Mouse (Mus musculus) G1E (cell line): Measurements from ENCODE around the gene Jagn1. TPM values are rescaled to one million over a fixed set of nuclear protein-coding genes. Genes with fewer than 3 reads are reported as not detected.

Source experiments
- ATAC-seq: 2 replicates; pipeline ENCODE4 v1.8.0; 2016; ENCODE audit warnings: mild to moderate bottlenecking; ENCODE audit not compliant: insufficient number of reproducible peaks, poor library complexity, low FRiP score, severe bottlenecking; ENCODE audit errors: extremely low read depth
- DNase-seq: peaks from one replicate; pipeline ENCODE4 v3.0.0; 2012; ENCODE audit warnings: low spot score
- H3K27me3 ChIP-seq: 2 replicates; pipeline ENCODE4 v1.6.1; 2012; ENCODE audit warnings: mild to moderate bottlenecking, low read length, inconsistent platforms; ENCODE audit not compliant: insufficient read depth
- H3K36me3 ChIP-seq: replicated peaks from 2 replicates; pipeline ENCODE3; 2012; ENCODE audit warnings: mild to moderate bottlenecking, inconsistent platforms
- H3K4me1 ChIP-seq: 2 replicates; pipeline ENCODE4 v1.6.1; 2012; ENCODE audit warnings: low read depth, low read length, inconsistent platforms, mixed read lengths; ENCODE audit not compliant: insufficient read depth
- H3K4me3 ChIP-seq: 2 replicates; pipeline ENCODE4 v1.5.1; 2012; ENCODE audit warnings: low read depth, mild to moderate bottlenecking, inconsistent platforms, low read length, moderate library complexity, mixed read lengths
- H3K9me3 ChIP-seq: replicated peaks from 2 replicates; pipeline ENCODE4 v1.6.1; 2012; ENCODE audit warnings: inconsistent platforms
- CTCF ChIP-seq: IDR thresholded peaks from 2 replicates; pipeline ENCODE4 v1.5.1; 2012; ENCODE audit warnings: low read depth, low read length, inconsistent platforms, mixed read lengths
- GATA1 ChIP-seq: IDR thresholded peaks from 2 replicates; pipeline ENCODE4 v1.6.1; 2012; ENCODE audit warnings: borderline replicate concordance, low read length, inconsistent platforms, mixed read lengths
- GATA2 ChIP-seq: IDR thresholded peaks from 2 replicates; pipeline ENCODE4 v1.6.1; 2012; ENCODE audit warnings: low read depth, low read length, inconsistent platforms, borderline replicate concordance
- POLR2AphosphoS5 ChIP-seq: IDR thresholded peaks from 2 replicates; pipeline ENCODE4 v1.6.1; 2012; ENCODE audit warnings: low read depth, low read length, inconsistent platforms; ENCODE audit not compliant: insufficient replicate concordance
- TAL1 ChIP-seq: conservative IDR thresholded peaks from 2 replicates; pipeline ENCODE4 v1.6.1; 2012; ENCODE audit warnings: low read depth, low read length, inconsistent platforms, mixed read lengths
- polyA plus RNA-seq: library from polyadenylated mRNA; stranded (reverse); fragments of >175 nt; gene quantifications from 2 replicates; pipeline ENCODE4 v1.2.3, GENCODE M21; 2012
- total RNA-seq, 2 experiments: library from RNA; stranded (forward) in 1 of 2; stranded (reverse) in 1 of 2; fragments of 200-1000 nt in 1 of 2; fragments of >200 nt in 1 of 2; fragmentation: Nextera tagmentation in 1 of 2; gene quantifications; 2 replicates each; pipeline ENCODE4 v1.2.3; 2014 to 2017

Jagn1 gene
- total RNA-seq (2014; fragmentation: Nextera tagmentation) (19.4 and 21.7 TPM in 2 replicates), total RNA-seq (2017) (12.9 and 14.0 TPM in 2 replicates), polyA plus RNA-seq (5.6 and 6.3 TPM in 2 replicates)

DNA sequence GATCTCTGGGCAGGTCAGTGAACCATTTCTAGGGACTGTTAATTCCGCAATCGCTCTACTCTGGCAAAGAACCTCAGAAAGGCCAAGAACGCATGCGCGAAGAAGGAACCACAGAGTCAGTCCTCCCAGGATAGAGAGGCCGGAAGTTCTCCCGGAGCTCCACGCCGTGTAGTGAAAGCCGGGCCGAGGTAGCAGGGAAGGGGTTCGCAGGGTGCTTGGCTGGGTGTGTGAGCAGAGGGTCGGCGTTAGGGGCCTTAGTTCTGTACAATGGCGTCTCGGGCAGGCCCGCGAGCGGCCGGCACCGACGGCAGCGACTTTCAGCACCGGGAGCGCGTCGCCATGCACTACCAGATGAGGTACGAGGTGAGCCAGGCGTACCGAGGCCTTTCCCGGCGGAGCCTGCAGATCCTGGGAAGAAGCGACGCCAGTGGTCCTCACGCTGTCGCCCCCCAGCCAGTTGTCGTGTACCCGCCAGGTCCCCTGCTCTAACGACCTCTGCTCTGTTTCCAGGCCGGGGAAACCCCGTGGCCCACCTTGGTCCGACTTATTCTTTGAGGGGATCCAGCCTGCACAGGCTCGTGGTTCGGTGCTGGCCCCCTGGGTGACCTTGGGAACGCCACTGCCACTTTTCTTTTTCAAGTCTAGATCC is at the start of gene Jagn1:
TSS of gene Jagn1 (plus strand) at position 128 of the 649 bp plus-strand sequence.
- peak; percentile 82 for ATAC-seq
- peaks cover 7% of the 10 kb centered on the region; the same call in 1 of the 2 replicates for H3K27me3 ChIP-seq

DNA sequence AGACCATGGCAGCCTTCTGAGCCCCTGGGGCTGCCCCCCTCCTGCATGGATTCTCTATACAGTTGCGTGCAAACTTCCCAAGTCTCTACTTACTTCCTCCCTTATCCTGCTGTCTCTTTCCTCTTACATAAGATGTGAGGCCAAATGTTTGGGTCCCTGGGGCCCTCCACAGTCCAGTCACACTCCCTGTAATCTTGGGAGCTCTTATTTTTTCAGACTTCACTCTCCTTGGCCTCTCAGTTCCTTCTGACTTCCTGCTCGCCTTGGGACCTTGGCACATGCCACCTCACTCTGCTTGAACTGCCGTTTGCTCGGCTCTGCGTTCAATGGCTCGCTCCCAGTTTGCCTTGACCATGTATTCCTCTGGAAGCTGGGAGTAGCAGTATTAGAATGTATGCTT is 48.4 kb upstream of the Jagn1 start:
- ATAC-seq = no peak
- Histone ChIP-seq H3K36me3 (peaks cover 100% of the 10 kb centered on the region), H3K4me1 (no peaks in the 10 kb centered on the region; the same call in 1 of the 2 replicates), H3K27me3 (no peaks in the 10 kb centered on the region), H3K9me3 (peaks cover 6% of the 10 kb centered on the region), H3K4me3 (no peak overlapping the region)
- TF ChIP-seq GATA1 = no peak
- no peak for TF ChIP-seq TAL1
- TF ChIP-seq POLR2AphosphoS5 = no peak
- TF ChIP-seq GATA2 = no peak
- no peak for TF ChIP-seq CTCF
- no peak for DNase-seq

More for the DNA sequence above, at the start of gene Jagn1:
- Histone ChIP-seq H3K4me1 (peaks cover 17% of the 10 kb centered on the region; the same call in 1 of the 2 replicates), H3K4me3 (peak within 1 kb of the TSS; percentile 77), H3K9me3 (no peaks in the 10 kb centered on the region), H3K36me3 (peaks cover 25% of the 10 kb centered on the region)
- no peak for TF ChIP-seq CTCF
- TF ChIP-seq POLR2AphosphoS5 = no peak
- TF ChIP-seq GATA1 = no peak
- no peak for TF ChIP-seq TAL1
- TF ChIP-seq GATA2 = no peak
- DNase-seq = peak; percentile 69

- H3K4me3 ChIP-seq = no peak overlapping the region
- H3K36me3 ChIP-seq = peaks cover 100% of the 10 kb centered on the region
- TF ChIP-seq POLR2AphosphoS5 (no peak), CTCF (no peak), GATA2 (no peak)
- DNase-seq (no peak), ATAC-seq (no peak)
- H3K27me3 ChIP-seq = no peaks in the 10 kb centered on the region
- H3K9me3 ChIP-seq = peaks cover 6% of the 10 kb centered on the region
- no peaks in the 10 kb centered on the region; the same call in 1 of the 2 replicates for H3K4me1 ChIP-seq
These were observed 47.6 kb upstream of the Jagn1 start for GRCm38 (mm10) chr6:113394811-113395210.

DNA sequence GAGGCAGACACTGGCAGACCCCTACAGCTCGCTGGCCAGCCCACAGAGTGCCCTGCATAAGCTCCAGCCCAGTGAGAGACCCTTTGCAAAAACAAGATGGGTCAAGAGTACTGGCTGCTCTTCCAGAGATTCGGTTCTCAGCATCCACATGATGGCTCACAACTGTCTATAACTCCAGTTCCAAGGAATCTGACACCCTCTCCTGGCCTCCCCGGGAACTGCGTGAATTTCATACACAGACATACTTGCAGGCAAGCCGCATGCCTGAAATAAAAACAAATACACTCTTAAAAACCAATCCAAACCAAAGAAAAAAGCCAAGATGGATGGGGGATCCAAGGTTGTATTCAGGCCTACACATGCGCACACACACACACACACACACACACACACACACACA is 46.9 kb upstream of the Jagn1 start:
- ATAC-seq = no peak
- H3K9me3 ChIP-seq = peaks cover 6% of the 10 kb centered on the region
- no peaks in the 10 kb centered on the region; the same call in 1 of the 2 replicates for H3K4me1 ChIP-seq
- DNase-seq = no peak
- no peaks in the 10 kb centered on the region for H3K27me3 ChIP-seq
- H3K4me3 ChIP-seq = no peak overlapping the region
- TF ChIP-seq TAL1 = no peak
- TF ChIP-seq CTCF = no peak
- TF ChIP-seq GATA1 = no peak
- H3K36me3 ChIP-seq = peaks cover 100% of the 10 kb centered on the region

DNA sequence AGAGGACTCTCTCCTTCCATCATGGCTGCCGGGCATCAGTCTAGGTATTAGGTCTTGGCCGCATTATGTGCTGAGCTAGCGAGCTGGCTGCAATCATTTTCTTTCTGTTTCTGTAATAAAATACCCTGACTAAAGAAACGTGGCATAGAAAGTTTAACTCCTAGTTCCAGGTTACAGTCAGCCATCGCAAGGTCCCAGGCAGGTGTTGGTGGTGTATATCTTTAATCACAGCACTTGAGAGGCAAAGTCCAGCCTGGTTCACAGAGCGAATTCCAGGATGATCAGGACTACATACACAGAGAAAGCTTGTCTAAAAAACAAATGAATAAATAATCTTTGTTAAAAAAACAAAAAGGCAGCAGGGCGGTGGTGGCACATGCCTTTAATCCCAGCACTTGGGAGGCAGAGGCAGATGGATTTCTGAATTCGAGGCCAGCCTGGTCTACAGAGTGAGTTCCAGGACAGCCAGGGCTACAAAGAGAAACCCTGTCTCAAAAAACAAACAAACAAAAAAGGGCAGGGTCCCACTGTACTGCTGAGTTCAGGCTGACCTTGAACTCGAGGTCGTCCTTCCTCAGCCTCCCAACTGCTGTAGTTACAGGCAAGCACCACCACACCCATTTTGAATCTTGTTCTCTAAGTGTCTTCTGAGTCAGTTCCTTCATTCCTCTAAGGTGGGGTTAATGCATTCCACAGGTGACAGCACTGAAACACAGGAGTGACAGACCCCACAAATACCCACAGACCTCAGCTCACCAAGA is 45.9 kb upstream of the Jagn1 start:
- no peak for DNase-seq
- no peak overlapping the region for H3K4me3 ChIP-seq
- peaks cover 6% of the 10 kb centered on the region for H3K9me3 ChIP-seq
- TF ChIP-seq GATA1 (no peak), GATA2 (no peak), TAL1 (no peak), CTCF (no peak), POLR2AphosphoS5 (no peak)
- H3K36me3 ChIP-seq = peaks cover 100% of the 10 kb centered on the region
- H3K27me3 ChIP-seq = no peaks in the 10 kb centered on the region
- ATAC-seq = no peak
- no peaks in the 10 kb centered on the region; the same call in 1 of the 2 replicates for H3K4me1 ChIP-seq

GRCm38 (mm10) chr6:113402094-113402493 is 40.3 kb upstream of the Jagn1 start:
- no peak overlapping the region for H3K4me3 ChIP-seq
- ATAC-seq (no peak), DNase-seq (no peak)
- TF ChIP-seq GATA1 (no peak), GATA2 (no peak), POLR2AphosphoS5 (no peak), CTCF (no peak), TAL1 (no peak)
- no peaks in the 10 kb centered on the region for H3K9me3 ChIP-seq
- no peaks in the 10 kb centered on the region; the same call in 1 of the 2 replicates for H3K4me1 ChIP-seq
- H3K36me3 ChIP-seq = peaks cover 99% of the 10 kb centered on the region
- H3K27me3 ChIP-seq = no peaks in the 10 kb centered on the region
